ENCODE assay signal across 8 mouse cellular contexts in genomic region chr3:19904446-19905275, GRCm38 (mm10). TPM values are rescaled to one million over a fixed set of nuclear protein-coding genes. Genes with fewer than 3 reads are reported as not detected.
DNase-seq lines count a peak whose midpoint lies in the region; ATAC-seq and TF ChIP-seq lines count a peak whose summit lies in the region.

No protein-coding gene starts in this region.

- no peaks in the 10 kb centered on the region for H3K27me3 ChIP-seq in cerebellum, adult 2 months (ENCODE audit: control insufficient read depth, insufficient read depth, low read length)
- H3K27me3 ChIP-seq in midbrain, embryonic 13.5 days = no peaks in the 10 kb centered on the region
- H3K27me3 ChIP-seq in stomach, embryonic 14.5 days (ENCODE audit: control insufficient read depth, insufficient read depth, low read length) = no peaks in the 10 kb centered on the region

- no peak overlapping the region for H3K4me2 ChIP-seq in midbrain, embryonic 13.5 days (replicated peaks)
- H3K4me2 ChIP-seq in stomach, embryonic 14.5 days (replicated peaks; ENCODE audit: low read depth, low read length) = no peak overlapping the region

- peak; percentile 54 to 75 for DNase-seq in heart, adult 18-20 months
- no peak for DNase-seq in heart, postnatal 25 days (ENCODE audit: low spot score)
- peak; percentile 10 to 25 for DNase-seq in cerebellum, adult 2 months
- DNase-seq in forelimb bud, embryonic 11.5 days (ENCODE audit: low read depth, low spot score) = peak; percentile 54
- DNase-seq in induced T-regulatory cell, adult 2 months (ENCODE audit: low read depth) = peak; percentile 70
- peak; percentile 49 to 54 for DNase-seq in left cerebral cortex, postnatal 25 days (ENCODE audit: low spot score in 2 of 2)

- no peak for TF ChIP-seq POLR2A in cerebellum, adult 2 months (IDR thresholded peaks at IDR 0.05; ENCODE audit: borderline replicate concordance, insufficient read depth, low read length)

- H3K9me3 ChIP-seq in midbrain, embryonic 13.5 days = no peaks in the 10 kb centered on the region
- H3K9me3 ChIP-seq in stomach, embryonic 14.5 days (ENCODE audit: control insufficient read depth, low read depth, low read length) = no peaks in the 10 kb centered on the region

- H3K36me3 ChIP-seq in midbrain, embryonic 13.5 days = peaks cover 13% of the 10 kb centered on the region; the same call in 1 of the 2 replicates
- H3K36me3 ChIP-seq in stomach, embryonic 14.5 days (ENCODE audit: control insufficient read depth, insufficient read depth, low read length) = no peaks in the 10 kb centered on the region; the same call in 1 of the 2 replicates

- no peak overlapping the region for H3K27ac ChIP-seq in cerebellum, adult 2 months (ENCODE audit: insufficient read depth, low read length)
- H3K27ac ChIP-seq in midbrain, embryonic 13.5 days = no peak overlapping the region
- H3K27ac ChIP-seq in stomach, embryonic 14.5 days (ENCODE audit: low read length) = no peak overlapping the region

- ATAC-seq in midbrain, embryonic 13.5 days = peak; percentile 93
- peak; percentile 69; the same call in 1 of the 2 replicates for ATAC-seq in stomach, embryonic 14.5 days (ENCODE audit: insufficient number of reproducible peaks, insufficient read depth, low FRiP score, low read depth)

- intact Hi-C loops in heart, postnatal 25 days (cut with DNase I) = loop anchor here (1.0 to 5.0 kb wide), 3 partner anchors 48 to 296 kb away; no protein-coding TSS in a partner anchor
- intact Hi-C loops in left cerebral cortex, postnatal 25 days (cut with DNase I) = loop anchor here (1.0 to 10.0 kb wide), 4 partner anchors 99 to 604 kb away; partner anchors contain the start of gene Hltf

- no peak overlapping the region for H3K4me3 ChIP-seq in cerebellum, adult 2 months (replicated peaks; ENCODE audit: insufficient read depth, low read depth, low read length)
- H3K4me3 ChIP-seq in midbrain, embryonic 13.5 days (replicated peaks) = no peak overlapping the region
- H3K4me3 ChIP-seq in stomach, embryonic 14.5 days (ENCODE audit: low read depth, low read length) = no peak overlapping the region

- 27% methylated on average over 5 of the region's 5 CpGs for WGBS in cerebellum, adult 2 months
- WGBS in midbrain, embryonic 13.5 days = 28% methylated on average over 5 of the region's 5 CpGs
- WGBS in stomach, embryonic 14.5 days = 23% methylated on average over 5 of the region's 5 CpGs

- H3K4me1 ChIP-seq in cerebellum, adult 2 months (ENCODE audit: control insufficient read depth, insufficient read depth, low read length) = no peaks in the 10 kb centered on the region; the same call in 1 of the 2 replicates
- H3K4me1 ChIP-seq in midbrain, embryonic 13.5 days (replicated peaks) = no peaks in the 10 kb centered on the region
- no peaks in the 10 kb centered on the region for H3K4me1 ChIP-seq in stomach, embryonic 14.5 days (ENCODE audit: control insufficient read depth, insufficient read depth, low read length)

- H3K9ac ChIP-seq in midbrain, embryonic 13.5 days (replicated peaks) = no peak overlapping the region
- no peak overlapping the region for H3K9ac ChIP-seq in stomach, embryonic 14.5 days (replicated peaks; ENCODE audit: low read depth, low read length)

- TF ChIP-seq CTCF in cerebellum, adult 2 months (IDR thresholded peaks at IDR 0.05; ENCODE audit: borderline replicate concordance, insufficient read depth, low read depth, low read length) = peak; percentile 61

RNA-seq across cellular contexts. Expression of gene Cp, which starts 52.2 kb away (rescaled TPM):
- 10 to 100 TPM; 34.6 to 46.0 TPM for total RNA-seq in heart, adult 18-20 months (2021)
- total RNA-seq in heart, postnatal 25 days (2021) = 10 to 100 TPM; 27.6 to 31.8 TPM
- polyA plus RNA-seq in cerebellum, adult 2 months (2012; rRNA removed) = 9.6 and 10.2 TPM in 2 replicates
- total RNA-seq in left cerebral cortex, postnatal 25 days (2021) = 10 to 100 TPM; 11.2 to 13.4 TPM
- polyA plus RNA-seq in midbrain, embryonic 13.5 days (2015; fragmentation: Nextera tagmentation; extraction: Ambion mirVana) = 6.2 and 8.9 TPM in 2 replicates
- 0.28 and 0.84 TPM in 2 replicates for polyA plus RNA-seq in stomach, embryonic 14.5 days (2014; fragmentation: Nextera tagmentation; extraction: Ambion mirVana)
